Mouse (Mus musculus) NIH3T3 (cell line): ENCODE results near the gene Gm10354.
"Not testable (repeated sequence)": the region's sequence is repeated elsewhere in the genome, so short reads cannot be mapped to it uniquely, and the experiment has no call there.

ENCODE experiments used
- DNase-seq: peaks from one replicate; pipeline ENCODE4 v3.0.0-alpha.2; 2012; ENCODE audit warnings: low read depth

Gm10354 gene

DNA sequence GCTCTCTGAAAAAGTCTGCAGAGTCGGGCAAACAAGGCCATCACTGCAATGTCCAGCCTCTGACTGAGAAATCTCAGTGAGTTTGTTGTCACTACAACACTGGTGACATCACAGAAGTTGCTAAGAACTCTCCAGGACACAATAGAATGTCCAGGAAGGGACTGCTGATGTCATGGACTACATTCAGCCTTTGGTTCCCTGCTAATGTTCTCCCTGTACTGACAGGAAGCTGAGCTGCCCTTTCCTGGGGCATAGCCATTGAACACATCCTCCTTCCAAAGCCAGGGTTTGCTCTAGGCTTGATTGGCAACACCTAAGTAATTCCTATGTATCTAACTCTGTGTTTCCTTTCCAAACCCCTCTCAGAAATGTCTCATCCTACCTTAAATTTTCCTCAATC lies at the start of gene Gm10354:
Gene Gm10354 (minus strand): TSS at position 101 of the 400 bp plus-strand sequence.
- DNase-seq: not testable (repeated sequence)

GRCm38 (mm10) chr5:15024316-15024715 lies 45.6 kb upstream of the Gm10354 start:
- DNase-seq: not testable (repeated sequence)

GRCm38 (mm10) chr5:15020067-15020466 lies 41.3 kb upstream of the Gm10354 start:
- DNase-seq: not testable (repeated sequence)

- DNase-seq: not testable (repeated sequence)
Observed at GRCm38 (mm10) chr5:15010639-15011582, 32.2 kb upstream of the Gm10354 start.

- peak; percentile 29 for DNase-seq
Observed at GRCm38 (mm10) chr5:15006907-15007306, 28.2 kb upstream of the Gm10354 start.

DNA sequence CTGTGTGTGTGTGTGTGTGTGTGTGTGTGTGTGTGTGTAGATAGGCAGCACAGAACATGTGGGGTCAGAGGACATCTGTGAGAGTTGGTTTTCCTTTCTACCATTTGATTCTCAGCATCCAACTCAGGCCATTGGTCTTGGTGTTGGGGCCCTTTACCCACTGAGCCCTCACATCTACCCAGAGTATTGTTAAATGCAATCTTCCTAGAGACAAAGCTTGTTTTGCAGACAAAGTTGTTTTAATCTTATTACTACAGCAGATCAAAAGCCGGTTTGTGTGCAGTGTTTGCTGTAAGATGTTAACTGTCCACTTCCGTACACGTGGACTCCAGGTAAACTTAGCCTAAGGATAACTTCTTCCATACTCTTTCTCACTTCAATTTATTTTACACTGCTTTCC lies 27.6 kb upstream of the Gm10354 start:
- DNase-seq: peak; percentile 12

- DNase-seq: not testable (repeated sequence)
Observed at GRCm38 (mm10) chr5:15005584-15005983, 26.8 kb upstream of the Gm10354 start.

- DNase-seq: not testable (repeated sequence)
Observed at GRCm38 (mm10) chr5:15004569-15005562, 26.1 kb upstream of the Gm10354 start.

DNA sequence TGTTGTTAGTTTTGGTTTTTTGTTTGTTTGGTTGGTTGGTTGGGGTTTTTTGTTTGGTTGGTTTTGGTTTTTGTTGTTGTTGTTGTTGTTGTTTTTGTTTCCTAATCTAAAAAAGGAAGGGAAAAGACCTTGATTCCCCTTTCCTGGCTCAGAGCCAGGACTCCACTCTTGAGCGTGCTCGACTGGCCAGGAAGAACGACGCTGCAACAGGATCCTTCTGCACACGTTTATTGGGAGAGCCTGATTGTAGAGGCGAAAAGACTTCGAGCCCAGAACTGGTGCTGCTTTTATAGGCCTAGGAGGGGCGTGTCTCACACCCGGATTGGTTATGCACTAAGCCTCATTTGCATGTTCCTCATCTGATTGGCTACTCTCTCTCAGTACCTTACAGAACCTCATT lies 19.3 kb upstream of the Gm10354 start:
- DNase-seq: not testable (repeated sequence)

DNA sequence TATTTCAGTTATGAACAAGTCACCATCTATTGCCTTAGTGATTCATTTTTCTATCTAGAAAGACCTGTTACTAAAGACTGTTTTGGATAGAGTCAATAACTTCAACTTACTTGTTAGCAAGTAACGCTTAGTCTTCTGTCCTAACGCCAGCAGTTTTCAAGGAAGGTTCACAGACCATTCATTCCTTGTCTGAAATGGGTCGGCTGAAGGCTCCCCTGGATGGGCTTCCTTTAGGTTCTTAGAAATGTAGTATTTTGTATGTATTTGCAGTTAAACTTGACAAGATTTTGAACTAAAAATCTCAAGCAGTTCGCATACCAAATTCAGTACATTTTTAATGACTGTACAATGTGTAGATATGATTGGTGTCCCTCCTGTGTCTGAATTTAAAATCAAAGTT lies 18.8 kb upstream of the Gm10354 start:
- not testable (repeated sequence) for DNase-seq

DNA sequence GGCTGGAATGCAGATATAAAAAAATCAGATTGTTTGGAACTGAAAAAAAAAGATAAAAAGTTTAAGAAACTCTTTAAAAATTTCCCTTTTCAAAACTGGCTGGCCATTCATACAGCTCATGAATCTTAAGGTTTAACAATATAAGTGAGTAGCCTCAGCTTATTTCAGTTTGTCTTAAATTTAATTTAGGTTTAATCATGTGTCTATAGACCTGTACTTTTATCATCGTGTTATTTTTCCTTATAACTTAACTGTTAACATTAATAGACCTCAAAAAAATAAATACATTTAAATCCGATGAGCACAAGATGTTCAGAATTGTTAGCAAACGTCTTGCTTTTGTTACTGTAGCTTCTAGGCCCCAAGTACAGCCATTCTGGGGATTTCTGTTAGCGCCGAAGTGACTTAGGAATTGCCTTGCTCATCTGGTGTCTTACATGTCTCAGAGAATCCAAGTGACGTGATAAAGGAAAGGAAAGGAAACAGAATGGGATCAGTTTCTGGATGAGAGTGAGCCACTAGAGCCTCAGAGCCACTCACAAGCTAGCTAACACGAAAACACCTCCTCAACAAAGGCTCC lies 18.0 kb upstream of the Gm10354 start:
- DNase-seq: not testable (repeated sequence)

DNA sequence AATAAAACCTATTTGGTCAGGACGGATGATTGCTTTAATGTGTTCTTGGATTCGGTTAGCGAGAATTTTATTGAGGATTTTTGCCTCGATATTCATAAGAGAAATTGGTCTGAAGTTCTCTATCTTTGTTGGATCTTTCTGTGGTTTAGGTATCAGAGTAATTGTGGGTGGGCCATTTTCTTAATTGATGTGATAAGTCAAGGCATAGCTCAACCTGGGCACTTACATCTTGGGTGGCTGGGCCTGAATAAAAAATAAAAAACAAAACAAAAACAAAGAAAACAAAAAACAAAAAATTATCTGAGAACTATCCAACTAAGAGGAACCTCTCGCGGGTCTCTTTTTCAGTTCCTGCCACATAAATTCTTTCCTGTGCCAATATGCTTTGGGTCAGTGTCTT lies 15.4 kb upstream of the Gm10354 start:
- not testable (repeated sequence) for DNase-seq

- DNase-seq: not testable (repeated sequence)
Observed at GRCm38 (mm10) chr5:14990375-14991158, 11.8 kb upstream of the Gm10354 start.

DNA sequence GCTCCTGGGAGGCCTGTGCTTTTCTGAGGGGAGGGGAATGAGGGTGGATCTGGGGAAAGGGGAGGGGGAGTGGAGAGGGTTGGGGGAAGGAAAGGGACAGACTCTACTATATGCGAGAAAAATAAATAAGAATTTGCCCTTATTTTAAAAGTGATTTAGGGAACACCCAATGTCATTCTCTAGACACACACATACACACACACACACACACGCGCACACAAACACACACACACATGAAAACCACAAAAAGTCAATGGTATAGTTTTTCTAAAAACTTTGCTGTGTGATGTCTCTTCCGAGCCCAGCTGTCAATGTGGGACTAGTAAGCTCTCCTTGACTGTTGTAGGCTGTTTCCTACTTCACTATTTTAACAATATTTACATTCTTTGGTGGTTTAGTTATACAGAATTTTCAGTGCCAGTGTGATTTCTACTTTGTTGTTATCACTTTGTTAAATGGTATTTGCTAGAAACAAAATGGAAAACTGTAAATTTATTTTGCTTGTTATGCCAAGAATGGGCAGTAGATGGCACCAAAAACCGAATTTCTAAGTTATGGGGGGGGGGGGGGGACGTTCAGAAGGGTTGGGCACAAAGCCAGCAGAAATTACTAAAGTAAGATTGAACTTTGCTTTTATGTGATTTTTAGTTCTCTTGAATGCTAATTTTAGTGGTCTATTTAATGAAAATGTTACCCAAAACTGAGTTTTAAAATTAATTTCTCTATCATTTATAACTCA lies 8.1 kb upstream of the Gm10354 start:
- DNase-seq: not testable (repeated sequence)

DNA sequence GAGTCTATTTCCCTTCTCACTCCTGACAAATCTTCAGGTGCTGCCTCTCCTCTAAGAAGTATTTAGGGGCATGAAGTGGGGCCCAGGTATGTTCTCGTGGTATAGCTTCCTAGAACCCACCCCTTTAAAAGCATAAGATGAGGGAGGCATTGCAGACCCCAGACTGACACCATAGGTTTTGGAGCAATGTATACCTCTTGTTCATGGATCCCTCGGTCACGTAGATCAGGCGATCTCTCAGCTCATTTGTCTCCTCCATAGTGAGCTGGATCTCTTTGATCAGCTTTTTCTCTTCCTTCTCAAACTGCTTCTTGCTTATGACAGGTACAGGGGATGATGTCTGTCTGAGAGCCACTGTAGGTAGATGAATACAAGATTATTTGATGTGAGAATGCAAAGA lies 1.4 kb downstream of the Gm10354 start:
- DNase-seq: not testable (repeated sequence)

DNA sequence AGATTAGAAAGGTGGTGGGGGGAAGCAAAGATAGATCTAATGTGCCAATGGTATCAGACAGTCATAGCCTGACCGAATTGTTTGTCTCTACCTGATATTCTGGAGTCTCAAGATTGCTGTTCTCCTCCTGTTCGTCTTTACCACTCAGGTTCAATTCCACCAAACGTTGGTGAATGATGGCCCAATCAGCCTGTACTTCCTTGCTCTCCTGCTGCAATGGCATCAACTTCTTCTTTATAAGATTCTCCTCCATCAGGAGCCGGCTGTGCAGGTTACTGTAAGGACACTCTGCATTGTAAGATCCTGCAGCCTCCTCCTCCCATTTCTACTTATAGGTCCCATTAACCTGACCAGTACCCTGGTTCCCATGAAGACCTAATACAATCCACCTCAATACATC lies 3.4 kb downstream of the Gm10354 start:
- DNase-seq: not testable (repeated sequence)

GRCm38 (mm10) chr5:14972841-14973240 lies 5.9 kb downstream of the Gm10354 start:
- DNase-seq: not testable (repeated sequence)

GRCm38 (mm10) chr5:14963821-14964220 lies 14.9 kb downstream of the Gm10354 start:
- peak; percentile 42 for DNase-seq

- DNase-seq: not testable (repeated sequence)
Observed at GRCm38 (mm10) chr5:14961502-14961901, 17.2 kb downstream of the Gm10354 start.
